Mouse (Mus musculus) retina, postnatal 7 days (tissue): ENCODE results near the gene Ccdc124.
"Not testable (repeated sequence)": the region's sequence is repeated elsewhere in the genome, so short reads cannot be mapped to it uniquely, and the experiment has no call there.

Experiments used
- DNase-seq: peaks from one replicate; pipeline ENCODE4 v3.0.0-alpha.2; 2012; ENCODE audit warnings: low read depth, low spot score

Ccdc124 gene

DNA sequence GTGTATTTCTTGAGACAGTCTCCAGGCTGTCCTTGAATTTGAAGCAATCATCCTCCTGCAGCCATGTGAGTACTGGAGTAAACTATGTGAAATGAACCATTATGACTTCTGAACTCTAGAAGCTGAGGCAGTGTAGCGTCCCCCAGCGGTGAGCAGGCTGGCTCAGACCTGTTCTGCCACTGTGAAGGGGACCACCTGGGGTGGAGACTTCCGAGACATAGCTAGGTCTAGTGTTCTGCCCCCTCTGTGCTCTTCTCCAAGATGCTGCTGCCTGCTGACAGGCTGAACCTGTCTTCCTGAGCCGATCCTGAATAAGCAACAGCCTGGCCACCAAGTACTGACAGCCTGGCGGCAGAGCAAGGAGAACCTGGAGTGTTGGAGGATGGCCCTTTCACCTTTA, 28.6 kb downstream of the Ccdc124 start:
- no peak for DNase-seq

DNA sequence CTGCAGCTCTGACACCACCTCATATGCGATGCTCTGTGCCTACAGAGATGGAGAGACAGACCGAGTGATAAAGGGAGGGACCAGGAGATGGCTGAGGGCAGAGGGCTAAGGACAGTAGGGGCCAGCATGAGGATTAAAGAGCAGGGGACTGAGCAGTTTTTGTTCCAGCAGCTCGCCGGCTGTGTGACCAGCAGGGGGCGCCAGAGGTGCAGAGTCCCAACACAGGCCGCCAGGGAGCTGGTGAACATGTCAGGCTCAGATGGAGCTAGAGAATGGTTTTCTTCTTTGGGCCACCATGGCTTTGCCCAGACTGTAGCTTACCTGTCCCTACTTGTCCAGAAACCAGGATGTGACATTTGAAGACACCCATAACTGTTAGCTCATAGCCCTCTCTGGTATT, 29.2 kb downstream of the Ccdc124 start:
- DNase-seq = peak; percentile 76

DNA sequence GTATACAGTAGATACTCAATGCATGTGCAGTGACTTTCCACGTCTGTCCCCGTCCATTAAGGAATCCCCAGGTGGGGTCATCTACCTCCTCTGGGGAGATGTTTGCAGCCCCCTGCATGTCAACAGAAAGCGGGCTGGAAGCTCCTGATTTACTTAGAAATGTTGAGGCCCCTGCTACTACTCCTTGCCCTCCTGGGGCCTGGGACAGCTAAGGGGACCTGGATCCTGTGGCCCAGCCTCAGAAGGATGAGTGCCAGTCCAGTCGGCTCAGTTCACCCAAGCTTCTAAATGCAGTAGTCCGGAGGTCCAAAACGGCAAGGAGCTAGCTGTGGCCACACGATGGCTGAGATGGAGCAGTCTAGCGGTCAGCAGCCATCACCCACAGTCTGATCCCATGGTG, 29.8 kb downstream of the Ccdc124 start:
- DNase-seq = no peak

DNA sequence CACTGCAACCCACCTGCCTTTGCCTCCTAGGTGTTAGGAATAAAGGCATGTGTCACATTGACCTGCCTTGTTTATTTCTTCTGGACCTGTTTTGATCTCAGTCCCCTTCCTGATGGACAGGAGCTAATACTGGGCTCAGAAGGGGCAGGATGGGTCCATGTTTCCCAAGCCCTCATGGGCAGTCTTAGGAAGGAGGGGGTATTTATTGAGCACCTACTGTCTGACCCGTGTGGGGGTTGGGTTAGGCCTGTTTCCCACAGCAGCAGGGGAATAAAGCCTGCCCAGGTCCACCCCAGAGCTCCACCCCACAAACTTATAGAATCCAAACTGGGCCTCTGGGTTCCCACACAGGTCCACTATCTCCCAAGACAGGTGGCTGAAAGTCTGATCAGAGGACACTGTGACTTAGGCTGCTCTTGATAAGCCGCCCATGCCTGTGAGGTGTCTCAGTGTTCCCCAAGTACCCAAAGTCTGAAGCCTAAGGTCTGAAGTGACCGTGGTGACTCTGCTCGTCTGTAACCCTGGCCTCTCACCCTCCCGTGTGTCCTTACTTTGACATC, 30.4 kb downstream of the Ccdc124 start:
- no peak for DNase-seq

DNA sequence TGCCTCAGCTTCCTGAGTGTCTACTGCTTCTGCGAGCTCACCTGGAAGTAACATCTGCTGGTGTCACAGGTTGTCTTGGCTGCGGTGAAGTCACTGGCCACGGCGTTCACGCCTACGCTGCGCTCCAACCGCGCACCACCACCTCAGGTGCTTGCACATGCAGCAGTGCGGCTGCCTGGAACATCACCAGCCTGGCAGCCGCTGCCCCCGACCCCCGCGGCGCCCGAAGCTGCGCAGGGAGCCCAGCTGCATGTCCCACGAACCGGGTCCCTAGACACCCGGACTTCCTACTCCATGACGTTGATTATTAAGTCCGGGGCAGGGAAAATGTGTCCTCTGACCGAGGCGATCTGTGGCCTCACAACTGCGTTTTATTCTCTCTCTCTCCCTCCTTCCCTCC, 31.3 kb downstream of the Ccdc124 start:
- DNase-seq = no peak

DNA sequence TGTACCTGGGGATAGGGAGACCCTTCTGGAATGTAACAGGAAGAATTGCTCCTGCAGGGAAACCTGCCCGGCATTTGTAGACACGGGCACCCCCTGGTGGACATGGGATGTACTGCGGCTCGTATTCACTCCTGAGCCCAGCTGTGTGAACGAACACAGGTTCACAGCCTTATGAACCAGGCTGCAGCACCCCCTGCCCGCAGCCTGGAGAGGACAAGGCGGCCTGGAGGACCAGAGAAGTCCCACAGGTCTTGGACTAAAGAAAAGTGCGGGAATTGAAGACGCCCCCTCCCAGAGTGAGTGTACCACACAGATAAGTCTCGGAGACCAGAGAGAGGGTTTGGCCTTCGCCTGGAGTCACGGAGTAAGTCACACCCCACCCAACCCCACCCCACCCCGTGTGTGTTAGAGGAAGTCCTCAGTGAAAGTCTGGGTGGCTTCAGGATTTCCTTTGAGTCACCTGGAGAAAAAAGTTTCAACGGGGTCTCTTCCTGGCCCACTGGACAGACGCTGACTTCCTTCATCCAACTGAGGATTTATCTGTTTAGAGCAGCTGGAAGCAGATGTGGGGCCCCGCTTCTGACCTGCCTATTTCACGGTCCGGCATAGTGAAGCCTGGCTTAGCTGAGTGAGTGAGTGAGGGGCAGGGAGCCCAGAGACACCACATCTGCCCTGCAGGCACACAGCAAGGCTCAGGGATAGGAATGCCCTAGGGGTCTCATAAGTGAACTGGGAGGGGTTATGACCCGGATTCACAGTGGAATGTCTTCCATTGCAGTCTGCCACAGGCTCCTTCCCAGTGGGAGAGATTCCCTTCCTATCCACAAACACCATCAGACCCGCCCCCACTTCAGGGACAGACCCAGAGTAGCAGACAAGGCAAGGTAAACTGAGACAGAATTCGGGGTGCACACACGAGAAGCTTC, 32.3 kb downstream of the Ccdc124 start:
- DNase-seq = peak; percentile 79

DNA sequence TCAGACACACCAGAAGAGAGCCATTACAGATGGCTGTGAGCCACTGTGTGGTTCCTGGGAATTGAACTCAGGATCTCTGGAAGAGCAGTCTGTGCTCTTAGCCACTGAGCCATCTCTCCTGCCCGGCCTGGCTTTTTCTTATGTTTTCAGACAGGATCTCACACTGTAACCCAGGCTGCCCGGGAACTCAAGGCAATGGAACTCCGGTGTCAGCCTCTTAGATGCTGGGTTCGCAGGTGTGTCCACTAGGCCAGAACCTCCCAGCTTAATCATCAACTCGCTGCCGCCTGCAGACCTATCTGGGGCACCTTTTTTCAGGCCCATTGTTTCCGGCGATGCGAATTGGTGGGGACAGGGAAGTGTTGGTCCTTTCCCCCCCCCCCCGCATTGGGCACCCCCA, 33.1 kb downstream of the Ccdc124 start:
- DNase-seq = no peak

DNA sequence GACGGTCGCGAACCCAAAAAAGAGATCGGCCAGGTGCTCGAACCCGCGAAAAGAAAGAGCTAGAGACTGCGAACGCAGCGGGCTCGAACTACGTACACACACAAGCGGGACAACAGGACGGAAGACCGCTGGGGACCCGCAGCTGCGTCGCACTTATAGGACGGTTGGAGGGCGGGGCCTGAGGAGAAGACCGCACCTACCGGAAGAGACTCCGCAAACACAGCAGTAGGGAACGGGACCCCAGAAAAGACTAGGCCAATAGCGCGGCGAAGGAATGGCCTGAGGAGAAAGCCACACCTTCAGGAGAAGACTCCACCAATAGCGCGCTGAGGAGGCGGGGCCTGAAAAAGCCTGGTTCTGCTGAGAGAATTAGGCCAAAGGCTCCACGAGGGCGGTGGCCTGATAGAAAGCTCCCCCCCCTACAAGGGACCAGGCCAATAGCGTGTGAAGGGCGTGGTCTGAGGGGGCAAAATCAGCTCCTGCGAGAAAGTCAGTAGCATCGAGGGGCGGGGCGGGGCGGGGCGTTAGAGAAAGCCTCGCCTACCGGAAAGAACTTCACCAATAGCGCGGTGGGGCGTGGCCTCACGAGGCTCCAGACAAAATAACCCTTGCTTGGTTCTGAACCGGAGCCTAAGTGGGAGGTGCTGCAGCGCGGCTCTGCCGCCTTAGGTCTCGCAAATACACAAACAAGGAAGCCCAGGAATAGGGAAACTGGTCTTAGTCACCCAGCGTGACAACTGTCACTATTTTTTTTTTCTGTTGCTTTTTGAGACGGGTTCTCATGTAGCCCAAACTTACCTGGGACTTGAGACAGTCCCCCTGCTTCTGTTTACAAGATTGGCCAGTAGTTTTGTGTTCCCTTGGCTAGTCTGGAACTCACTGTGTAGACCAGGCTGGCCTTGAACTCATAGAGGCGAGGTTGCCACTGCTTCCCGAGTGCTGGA, 34.1 kb downstream of the Ccdc124 start, which contains the start of gene Arrdc2:
Arrdc2 (minus strand) TSS at position 313 of the 944 bp plus-strand sequence.
- DNase-seq = peak; percentile 100

DNA sequence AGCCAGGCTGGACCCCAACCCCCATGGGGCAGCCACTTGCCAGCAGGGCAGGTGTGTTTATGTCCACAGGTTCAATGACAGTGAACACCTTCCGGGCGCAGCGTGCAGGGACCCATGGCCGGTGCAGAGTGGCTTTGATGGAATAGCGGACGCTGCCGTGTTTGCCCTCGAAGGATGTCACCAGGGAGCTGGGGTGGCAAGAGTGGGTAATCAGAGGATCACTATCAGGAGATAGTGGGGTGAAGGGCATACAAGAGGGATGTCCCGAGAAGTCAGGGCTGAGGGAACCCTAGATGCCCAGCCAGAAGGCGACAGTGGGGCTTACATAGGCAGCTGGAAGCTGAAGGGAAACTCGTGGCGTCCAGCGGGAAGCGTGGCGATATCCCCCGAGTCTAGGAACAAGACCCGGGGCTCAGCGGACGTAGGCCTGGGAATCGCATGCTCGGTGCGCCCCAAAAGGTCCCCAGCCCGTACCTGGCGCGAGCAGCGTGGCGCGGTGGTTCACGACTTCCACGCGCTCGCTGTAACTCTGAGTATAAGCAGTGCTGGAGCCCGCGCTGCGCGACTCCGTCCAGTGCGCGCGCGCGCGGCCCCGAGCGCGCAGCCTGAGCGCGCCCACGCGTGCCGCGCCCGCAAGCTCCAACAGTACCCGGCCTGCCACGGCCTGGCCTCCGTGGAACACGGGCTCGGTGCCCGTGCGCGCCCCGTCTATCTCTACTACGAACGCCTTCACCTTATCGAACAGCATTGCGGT, 34.9 kb downstream of the Ccdc124 start:
- no peak for DNase-seq

DNA sequence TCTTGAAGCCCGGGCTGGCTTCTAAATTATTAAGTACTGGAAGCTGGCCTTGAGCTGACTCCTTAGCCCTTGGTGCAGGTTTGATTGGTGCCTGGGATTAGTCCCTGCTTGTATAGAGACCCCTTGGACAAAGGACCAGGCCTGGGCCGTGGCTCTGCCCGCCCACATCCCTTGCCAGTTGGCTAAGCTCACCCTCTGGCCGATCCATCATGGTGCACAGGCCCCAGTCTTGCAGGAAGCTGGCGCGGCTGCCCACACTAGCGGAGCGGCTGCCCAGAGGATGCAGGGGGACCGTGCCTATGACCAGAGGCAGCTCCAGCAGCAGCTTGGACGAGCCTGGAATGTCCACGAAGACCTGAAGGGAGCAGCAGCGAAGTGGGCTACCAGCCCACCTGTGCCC, 37.1 kb downstream of the Ccdc124 start:
- no peak for DNase-seq

DNA sequence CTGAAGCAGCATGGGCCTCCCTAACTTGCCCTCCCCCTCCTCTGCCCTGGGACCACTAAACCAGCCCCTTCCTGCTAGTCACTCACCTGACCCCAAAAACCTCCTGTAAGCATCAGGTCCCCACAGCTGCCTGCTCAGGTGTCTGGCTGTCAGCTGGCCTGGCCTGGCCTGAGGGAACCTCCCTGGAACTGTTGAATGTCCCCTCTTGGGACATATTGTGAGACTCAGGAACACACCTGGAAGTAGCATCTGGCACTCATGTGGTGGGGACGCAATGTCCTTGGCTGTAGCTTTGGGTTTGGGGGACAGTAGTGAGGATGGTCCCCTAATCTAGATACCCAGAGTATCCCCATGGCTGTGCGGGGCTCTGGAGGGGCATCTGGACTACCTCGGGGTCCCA, 39.7 kb downstream of the Ccdc124 start:
- no peak for DNase-seq

DNA sequence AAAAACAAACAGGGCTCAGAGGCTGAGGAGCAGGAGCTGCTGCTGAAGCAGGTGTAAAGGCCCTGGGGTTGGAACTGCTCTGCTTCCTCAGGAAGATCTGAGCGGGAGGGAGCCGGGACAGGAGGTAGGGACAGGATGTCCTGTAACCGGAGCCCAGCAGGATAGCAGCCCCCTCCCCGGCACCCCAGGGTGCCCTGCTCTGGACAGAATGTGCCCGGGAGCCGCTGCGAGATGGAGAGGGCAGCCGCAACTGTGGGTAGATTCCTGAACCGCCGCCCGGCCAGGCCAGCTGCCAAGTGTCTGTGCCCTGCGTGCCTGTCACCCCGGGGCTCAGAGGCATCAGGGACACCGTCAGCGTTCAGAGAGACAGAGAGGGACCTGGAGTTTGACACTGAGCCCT, 40.2 kb downstream of the Ccdc124 start:
- DNase-seq = no peak

DNA sequence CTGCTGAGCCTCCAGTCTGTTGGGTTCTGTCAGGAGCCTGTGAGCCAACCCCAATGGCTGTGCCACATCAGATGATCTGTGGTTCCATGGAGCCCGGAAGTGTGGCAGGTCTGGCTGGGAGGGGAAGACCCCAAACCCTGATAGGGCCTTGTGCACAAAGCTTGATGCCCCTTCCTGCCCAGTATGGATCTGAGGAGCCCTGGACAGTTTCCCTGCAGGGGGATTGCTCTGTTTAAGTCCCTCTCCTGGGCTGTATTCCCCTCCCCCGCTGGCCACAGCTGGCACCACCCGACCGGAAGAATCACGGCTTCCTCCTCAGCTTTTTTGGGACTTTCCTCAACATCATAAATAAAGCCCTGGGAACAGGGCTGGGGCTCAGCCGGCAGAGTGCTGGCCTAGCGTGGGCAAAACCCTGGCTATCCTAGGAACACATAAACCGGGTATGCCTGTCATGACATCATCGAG, 40.7 kb downstream of the Ccdc124 start:
- DNase-seq = no peak

DNA sequence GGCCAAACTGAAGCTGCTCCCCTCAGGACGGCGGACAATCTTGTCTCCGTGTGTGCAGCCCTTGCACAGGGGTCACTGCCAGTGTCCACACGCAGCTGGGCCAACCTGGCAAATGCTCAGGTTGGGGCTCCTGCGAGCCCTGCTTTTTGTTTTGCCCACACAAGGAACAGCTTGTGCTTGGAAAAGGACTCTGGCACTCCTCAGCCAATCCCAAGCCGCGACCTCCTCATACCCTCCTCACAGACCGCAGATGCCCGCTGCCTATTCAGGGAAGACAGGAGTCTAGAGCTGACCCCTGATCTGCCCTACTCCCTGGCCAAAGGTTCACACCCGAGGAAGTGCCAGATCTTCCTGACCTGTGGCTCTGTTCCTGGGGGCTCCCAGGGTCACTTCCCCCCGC, 41.4 kb downstream of the Ccdc124 start:
- no peak for DNase-seq

DNA sequence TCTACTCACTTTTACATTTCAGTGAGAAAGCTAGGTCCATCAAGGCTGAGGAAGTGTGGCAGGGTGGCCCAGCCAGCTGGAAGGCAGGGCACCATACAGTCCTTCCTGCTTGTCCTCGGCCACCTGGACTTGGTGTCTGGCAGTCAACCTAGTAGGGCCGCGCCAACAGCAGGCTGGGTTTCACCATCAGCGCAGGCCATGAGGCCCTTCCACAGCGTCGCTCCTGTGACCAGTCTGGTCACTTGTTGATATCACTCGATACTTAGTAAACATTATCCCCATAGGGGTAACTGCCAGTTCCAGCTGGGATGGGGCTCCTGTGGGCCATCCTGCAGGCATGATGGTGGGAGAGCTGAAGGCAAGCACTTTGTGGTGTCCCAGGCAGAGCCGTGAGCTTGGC, 42.2 kb downstream of the Ccdc124 start:
- DNase-seq = no peak

DNA sequence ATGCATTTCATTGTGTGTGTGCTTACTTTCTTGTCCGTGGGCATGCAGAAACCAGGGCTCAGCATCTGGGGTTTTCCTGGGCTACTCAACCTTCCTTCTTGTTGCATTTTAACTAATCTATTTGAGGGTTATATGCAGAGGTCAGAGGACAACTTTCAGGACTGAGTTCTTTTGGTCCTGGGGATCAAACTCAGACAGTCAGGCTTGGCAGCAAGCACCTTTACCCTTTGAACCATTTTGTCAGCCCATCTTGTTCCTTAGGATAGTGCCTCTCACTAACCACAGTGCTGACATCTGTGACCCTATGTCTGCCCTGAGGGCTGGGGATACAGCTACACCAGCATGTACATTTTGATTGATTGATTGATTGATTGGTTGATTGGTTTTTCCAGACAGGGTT, 45.9 kb downstream of the Ccdc124 start:
- no peak for DNase-seq

DNA sequence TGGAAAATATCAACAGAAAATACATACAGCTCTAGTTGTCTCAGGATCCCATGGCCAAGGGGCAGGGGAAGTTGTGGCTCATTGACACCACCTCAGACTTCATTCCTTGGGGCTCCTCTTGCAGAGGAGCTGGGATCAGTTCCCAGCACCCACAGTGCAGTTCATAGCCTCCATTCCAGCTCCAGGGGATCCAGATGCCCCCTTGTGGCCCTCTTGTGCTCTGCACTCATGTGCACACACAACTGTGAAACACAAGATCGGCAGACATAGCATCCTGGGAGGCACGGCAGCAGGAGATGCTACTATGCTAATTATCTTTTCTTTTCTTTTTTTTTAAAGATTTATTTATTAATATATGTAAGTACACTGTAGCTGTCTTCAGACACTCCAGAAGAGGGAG, 46.7 kb downstream of the Ccdc124 start:
- no peak for DNase-seq

DNA sequence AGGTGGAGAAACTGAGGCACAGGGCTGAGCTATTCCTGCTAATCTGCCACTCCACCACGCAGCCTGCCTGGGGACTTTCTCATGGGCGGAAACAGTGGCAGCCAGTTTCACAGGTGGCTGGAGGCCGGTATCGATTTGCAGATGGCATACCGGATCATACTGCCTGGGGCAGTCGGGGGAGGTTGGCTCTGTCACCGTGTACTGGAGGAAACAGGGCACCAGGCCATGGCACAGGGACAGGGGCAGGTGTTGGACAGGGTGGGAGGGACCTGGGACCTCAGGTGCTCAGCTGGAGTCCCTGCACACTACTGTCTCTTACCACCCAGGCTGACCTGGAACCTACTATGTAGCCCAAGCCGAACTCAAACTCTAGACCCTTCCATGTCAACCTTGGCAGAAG, 47.9 kb downstream of the Ccdc124 start:
- DNase-seq = no peak

DNA sequence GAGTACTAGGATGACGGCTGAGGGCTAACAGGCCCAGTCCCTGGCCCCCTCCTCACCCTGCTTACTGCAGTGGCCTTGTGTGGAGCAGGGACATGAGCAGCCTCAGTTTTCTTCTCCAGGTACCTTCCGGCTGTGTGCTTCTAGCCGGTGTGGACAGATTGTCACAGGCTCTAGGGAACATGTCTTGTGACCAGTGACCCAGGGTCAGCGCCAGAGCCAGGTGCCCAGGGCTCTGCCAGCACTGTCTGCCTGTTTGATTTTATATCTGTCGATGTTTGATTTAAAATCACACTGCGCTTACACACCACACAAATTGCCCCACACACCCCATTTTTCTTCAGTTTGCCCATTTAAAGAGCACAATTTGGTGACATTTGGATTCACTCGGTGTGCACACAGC, 49.9 kb downstream of the Ccdc124 start:
- DNase-seq = no peak

DNA sequence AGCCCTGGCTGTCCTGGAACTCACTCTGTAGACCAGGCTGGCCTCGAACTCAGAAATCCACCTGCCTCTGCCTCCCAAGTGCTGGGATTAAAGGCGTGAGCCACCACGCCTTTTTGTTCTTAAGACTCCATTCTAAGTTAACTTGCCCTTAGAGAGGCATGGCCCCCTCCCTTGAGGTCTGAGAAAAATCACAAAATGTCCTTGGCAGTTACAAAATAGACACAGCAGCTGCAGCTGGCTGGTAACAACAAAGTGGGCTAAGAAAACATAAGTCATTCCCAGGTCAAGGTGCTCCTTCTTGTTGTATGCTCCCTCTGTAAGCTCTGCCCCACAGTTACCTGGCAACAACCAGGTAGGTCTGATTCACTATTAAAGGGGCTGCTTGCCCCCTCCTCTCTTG, 51.1 kb downstream of the Ccdc124 start:
- DNase-seq = not testable (repeated sequence)

DNA sequence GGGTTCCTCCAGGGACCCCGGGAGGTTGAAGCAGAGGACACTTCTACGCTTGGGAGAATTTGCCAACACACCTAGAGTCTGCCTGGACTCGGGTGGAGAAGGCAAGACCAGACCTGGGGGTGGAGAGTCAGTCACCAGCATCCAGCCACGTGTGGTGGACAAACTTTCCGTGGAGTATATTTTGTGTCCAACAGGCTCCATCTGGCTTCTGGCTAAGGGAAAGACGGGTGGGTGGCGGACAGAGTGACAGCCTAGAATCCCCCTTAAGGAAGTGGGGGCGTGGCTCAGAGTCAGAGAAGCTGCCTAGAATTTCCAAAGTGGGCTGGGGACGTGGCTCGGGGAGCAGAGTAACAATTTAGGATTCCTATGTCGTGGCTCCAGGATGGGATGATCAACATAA, 51.7 kb downstream of the Ccdc124 start:
- no peak for DNase-seq
